Comparison of ENCODE assay signal across 7 mouse cellular contexts in the genomic region with DNA sequence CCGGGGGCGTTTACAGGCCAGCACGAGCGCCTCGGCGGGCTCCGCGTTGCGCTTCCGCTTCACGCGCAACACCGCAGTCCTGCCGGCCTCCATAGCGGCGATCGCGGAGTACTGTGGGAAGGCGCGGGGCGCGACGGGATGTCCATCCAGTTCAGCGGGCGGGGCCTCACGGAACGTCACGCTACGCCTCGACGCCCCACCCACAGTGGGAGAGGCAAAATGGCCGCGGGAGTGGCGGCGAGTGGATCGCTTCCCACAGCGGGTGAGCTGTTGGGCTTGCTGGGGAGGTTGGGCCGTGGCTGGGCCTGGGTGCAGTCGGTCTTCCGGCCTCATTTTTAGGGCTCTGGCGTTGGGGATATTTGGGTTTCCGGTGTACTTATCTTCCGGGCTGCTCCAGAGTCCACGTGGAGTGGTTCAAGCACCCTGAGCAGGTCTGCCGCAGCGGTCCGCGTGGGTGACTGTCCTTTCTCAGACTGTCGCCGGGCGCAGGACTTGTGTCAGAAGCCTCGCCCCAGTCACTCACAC. TPM values are rescaled to one million over a fixed set of nuclear protein-coding genes. Genes with fewer than 3 reads are reported as not detected.
DNase-seq lines count a peak whose midpoint lies in the region; ATAC-seq lines count a peak whose summit lies in the region.

Slc7a6os (minus strand) TSS at position 115 of the 525 bp plus-strand sequence.
Prmt7 (plus strand) TSS at position 116 of the 525 bp plus-strand sequence.

- H3K27ac ChIP-seq in intestine, embryonic 15.5 days = peak within 1 kb of the TSS; percentile 95
- peak within 1 kb of the TSS; percentile 92 for H3K27ac ChIP-seq in midbrain, embryonic 10.5 days (replicated peaks)

- WGBS in intestine, embryonic 15.5 days = under 1% methylated on average over 52 of the region's 52 CpGs
- under 1% methylated on average over 52 of the region's 52 CpGs for WGBS in midbrain, embryonic 10.5 days

- peak within 1 kb of the TSS; percentile 91 for H3K4me3 ChIP-seq in intestine, embryonic 15.5 days (replicated peaks)
- H3K4me3 ChIP-seq in midbrain, embryonic 10.5 days = peak within 1 kb of the TSS; percentile 86

- DNase-seq in adrenal gland, adult (ENCODE audit: inconsistent age in 2 of 2, low spot score in 1 of 2) = peak; percentile 96 to 99
- DNase-seq in embryo, embryonic 10.5 days (ENCODE audit: low spot score) = peak; percentile 96
- peak; percentile 91 for DNase-seq in gastrocnemius, postnatal 25 days
- DNase-seq in left cerebral cortex, postnatal 25 days (ENCODE audit: low spot score in 2 of 2) = peak; percentile 97 to 98
- DNase-seq in midbrain, embryonic 10.5 days (ENCODE audit: low spot score) = peak; percentile 94
- DNase-seq in right cerebral cortex, postnatal 4 days = peak; percentile 95

- no peaks in the 10 kb centered on the region for H3K9me3 ChIP-seq in intestine, embryonic 15.5 days
- no peaks in the 10 kb centered on the region for H3K9me3 ChIP-seq in midbrain, embryonic 10.5 days (replicated peaks)

- peak within 1 kb of the TSS; percentile 64 for H3K4me2 ChIP-seq in intestine, embryonic 15.5 days (replicated peaks)

- ATAC-seq in intestine, embryonic 15.5 days = peak; percentile 100

- H3K27me3 ChIP-seq in intestine, embryonic 15.5 days (replicated peaks) = no peaks in the 10 kb centered on the region
- H3K27me3 ChIP-seq in midbrain, embryonic 10.5 days (ENCODE audit: low read depth, poor library complexity, severe bottlenecking) = no peaks in the 10 kb centered on the region

- H3K4me1 ChIP-seq in intestine, embryonic 15.5 days (replicated peaks) = peaks cover 5% of the 10 kb centered on the region
- H3K4me1 ChIP-seq in midbrain, embryonic 10.5 days = peaks cover 20% of the 10 kb centered on the region

- intact Hi-C loops in left cerebral cortex, postnatal 25 days (cut with DNase I) = loop anchor here (5.0 kb wide), 2 partner anchors 44 to 191 kb away; partner anchors contain the start of gene Slc7a6

- peaks cover 16% of the 10 kb centered on the region for H3K36me3 ChIP-seq in intestine, embryonic 15.5 days
- peaks cover 63% of the 10 kb centered on the region for H3K36me3 ChIP-seq in midbrain, embryonic 10.5 days

- peak within 1 kb of the TSS; percentile 93 for H3K9ac ChIP-seq in intestine, embryonic 15.5 days

RNA-seq across cellular contexts. Expression of gene Slc7a6os, which starts in this region (rescaled TPM):
- total RNA-seq in gastrocnemius, postnatal 25 days (2021) = 1 to 10 TPM; 8.6 to 9.3 TPM
- polyA plus RNA-seq in intestine, embryonic 15.5 days (2015; fragmentation: Nextera tagmentation; extraction: Ambion mirVana) = 34.0 and 34.3 TPM in 2 replicates
- total RNA-seq in left cerebral cortex, postnatal 25 days (2021) = 10 to 100 TPM; 24.2 to 29.5 TPM
- polyA plus RNA-seq in midbrain, embryonic 10.5 days (2016; fragmentation: Nextera tagmentation; extraction: Ambion mirVana) = 34.9 and 35.9 TPM in 2 replicates

RNA-seq across cellular contexts. Expression of gene Prmt7, which starts in this region (rescaled TPM):
- 10 to 100 TPM; 22.9 to 23.3 TPM for total RNA-seq in gastrocnemius, postnatal 25 days (2021)
- polyA plus RNA-seq in intestine, embryonic 15.5 days (2015; fragmentation: Nextera tagmentation; extraction: Ambion mirVana) = 47.3 and 49.0 TPM in 2 replicates
- total RNA-seq in left cerebral cortex, postnatal 25 days (2021) = 10 to 100 TPM; 34.4 to 37.6 TPM
- polyA plus RNA-seq in midbrain, embryonic 10.5 days (2016; fragmentation: Nextera tagmentation; extraction: Ambion mirVana) = 78.9 and 81.6 TPM in 2 replicates

Comparison
In these comparisons a context has a peak if more than half of its experiments do, and no peak if none do; other contexts are left out.
1. Peak in every context shown above with its lines: DNase-seq, ATAC-seq, H3K4me3 ChIP-seq and H3K27ac ChIP-seq.